Mouse (Mus musculus) cerebellum, adult 9-10 months (tissue): ENCODE measurements at regions not wholly inside any gene's neighbourhood (a gene's known extent, or its start where the extent isn't known, plus 50 kb on each side); places are given as distances from the start of the nearest gene placed in this dataset.
"Not testable (repeated sequence)": the region's sequence is repeated elsewhere in the genome, so short reads cannot be mapped to it uniquely, and the experiment has no call there.

ENCODE experiments used
- DNase-seq: peaks from one replicate; pipeline ENCODE4 v3.0.0; 2022

DNA sequence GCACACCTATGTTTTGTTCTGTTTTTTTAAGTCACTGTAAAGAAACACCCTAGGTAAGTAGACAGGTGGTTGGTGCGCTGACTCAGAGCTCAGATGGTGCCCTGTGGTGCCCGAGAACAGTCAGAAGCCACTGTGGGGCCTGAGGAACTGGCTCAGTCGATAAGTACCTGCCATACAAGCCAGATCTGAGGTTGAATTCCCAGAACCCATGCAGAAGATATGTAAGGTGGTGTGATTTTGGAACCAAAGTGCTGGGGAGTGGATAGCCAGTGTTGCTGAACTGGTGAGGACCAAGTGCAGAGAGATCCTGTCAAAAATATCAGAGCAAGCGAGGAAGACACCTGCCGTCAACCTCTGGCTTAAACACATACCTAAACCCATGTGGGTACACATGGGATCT lies 65.4 kb downstream of the Chst1 start:
- no peak for DNase-seq

DNA sequence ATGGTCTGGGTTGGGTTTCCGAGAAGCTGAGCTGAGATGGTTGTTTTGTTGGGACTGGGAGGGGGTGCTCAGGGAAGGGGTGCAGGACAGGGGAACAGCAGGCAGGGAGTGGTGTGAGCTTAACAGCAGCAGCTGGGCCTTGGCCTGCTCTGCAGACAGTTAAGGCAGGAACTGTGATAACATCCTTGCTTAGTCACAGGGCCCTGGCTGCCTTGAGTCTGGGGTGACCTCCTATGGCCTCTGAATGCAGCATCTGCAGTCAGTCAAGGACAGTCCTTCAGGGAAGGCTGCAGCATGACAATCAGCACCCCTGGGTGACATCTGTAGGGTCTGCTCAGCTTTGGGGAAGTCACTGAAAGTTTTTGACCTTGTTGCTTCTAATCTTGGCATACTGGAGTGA lies 67.7 kb downstream of the Chst1 start:
- no peak for DNase-seq

- no peak for DNase-seq
Measured at GRCm38 (mm10) chr2:92667756-92668155, 68.2 kb downstream of the Chst1 start.

GRCm38 (mm10) chr2:92669431-92670081 lies 70.0 kb downstream of the Chst1 start:
- DNase-seq: not testable (repeated sequence)

DNA sequence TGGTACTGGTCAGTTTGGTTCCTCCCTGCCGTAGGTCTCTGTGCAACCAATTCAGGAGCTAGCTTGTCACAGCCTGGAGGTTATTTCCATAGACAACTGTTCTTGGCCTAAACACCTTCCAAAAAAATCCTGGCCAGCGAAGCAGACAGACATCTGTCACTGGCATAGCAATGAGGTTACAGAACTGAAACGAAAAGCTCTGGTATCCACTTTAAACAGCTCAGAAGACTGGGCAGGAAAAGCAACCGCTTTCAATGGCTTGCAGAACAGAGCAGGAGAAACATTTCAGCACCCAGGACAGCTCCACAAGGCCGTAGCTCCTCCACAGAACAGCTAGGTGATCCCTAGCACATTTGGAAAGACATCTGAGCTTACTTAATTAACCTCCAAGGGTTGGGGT lies 72.1 kb downstream of the Chst1 start:
- DNase-seq: peak; percentile 13

DNA sequence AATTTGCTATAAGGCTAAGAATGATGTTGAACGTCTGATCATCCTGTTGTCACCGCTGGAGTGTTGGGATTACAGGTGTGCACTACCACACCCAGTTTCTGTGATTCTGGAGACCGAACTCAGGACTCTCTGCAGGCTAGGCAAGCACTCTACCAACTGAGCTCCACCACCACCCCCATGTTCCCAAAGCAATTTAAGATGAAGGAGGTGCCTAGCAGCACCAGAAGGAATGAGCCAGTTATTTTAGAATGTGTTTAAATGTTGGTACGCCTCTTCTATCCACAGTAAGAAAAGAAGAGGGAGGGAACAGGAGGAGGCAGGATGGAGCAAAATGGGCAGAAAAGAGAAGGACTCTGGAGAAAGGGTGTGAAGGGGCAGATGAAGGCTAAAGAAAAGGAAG lies 72.6 kb downstream of the Chst1 start:
- DNase-seq: no peak

- DNase-seq: no peak
Measured at GRCm38 (mm10) chr2:92673064-92673813, 73.7 kb downstream of the Chst1 start.

- DNase-seq: no peak
Measured at GRCm38 (mm10) chr2:92673931-92674330, 74.4 kb downstream of the Chst1 start.

GRCm38 (mm10) chr2:92675247-92675646 lies 75.7 kb downstream of the Chst1 start:
- no peak for DNase-seq

- no peak for DNase-seq
Measured at GRCm38 (mm10) chr2:92678276-92678930, 78.9 kb downstream of the Chst1 start.

- DNase-seq: no peak
Measured at GRCm38 (mm10) chr2:92678999-92679704, 79.6 kb downstream of the Chst1 start.

- DNase-seq: no peak
Measured at GRCm38 (mm10) chr2:92682256-92682655, 82.7 kb downstream of the Chst1 start.

GRCm38 (mm10) chr2:92687702-92688101 lies 88.2 kb downstream of the Chst1 start:
- DNase-seq: no peak

- DNase-seq: no peak
Measured at GRCm38 (mm10) chr2:92689203-92689602, 89.7 kb downstream of the Chst1 start.

GRCm38 (mm10) chr2:92690304-92690703 lies 90.8 kb downstream of the Chst1 start:
- no peak for DNase-seq

- no peak for DNase-seq
Measured at GRCm38 (mm10) chr2:92691438-92691837, 91.9 kb downstream of the Chst1 start.

DNA sequence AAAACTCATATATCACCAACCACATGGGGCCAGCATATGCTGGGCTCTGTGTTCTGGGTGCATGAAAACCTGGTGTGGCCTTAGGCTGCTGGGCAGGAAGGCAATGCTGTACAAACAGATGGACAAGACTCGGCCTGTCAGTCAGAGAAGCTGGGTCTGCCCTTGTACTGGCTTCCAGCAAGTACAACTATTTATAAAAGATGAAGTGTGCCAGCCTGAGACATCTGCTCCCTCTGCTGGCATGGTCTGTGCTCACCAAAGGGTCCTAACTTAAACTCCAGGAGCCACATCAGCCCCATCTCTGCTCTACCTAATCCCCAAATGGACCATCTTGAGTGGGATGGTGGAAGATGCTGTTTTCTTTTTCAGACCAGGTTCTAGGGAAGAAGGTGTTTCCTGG lies 93.1 kb downstream of the Chst1 start:
- DNase-seq: peak; percentile 26

- DNase-seq: no peak
Measured at GRCm38 (mm10) chr2:92693024-92693423, 93.5 kb downstream of the Chst1 start.

DNA sequence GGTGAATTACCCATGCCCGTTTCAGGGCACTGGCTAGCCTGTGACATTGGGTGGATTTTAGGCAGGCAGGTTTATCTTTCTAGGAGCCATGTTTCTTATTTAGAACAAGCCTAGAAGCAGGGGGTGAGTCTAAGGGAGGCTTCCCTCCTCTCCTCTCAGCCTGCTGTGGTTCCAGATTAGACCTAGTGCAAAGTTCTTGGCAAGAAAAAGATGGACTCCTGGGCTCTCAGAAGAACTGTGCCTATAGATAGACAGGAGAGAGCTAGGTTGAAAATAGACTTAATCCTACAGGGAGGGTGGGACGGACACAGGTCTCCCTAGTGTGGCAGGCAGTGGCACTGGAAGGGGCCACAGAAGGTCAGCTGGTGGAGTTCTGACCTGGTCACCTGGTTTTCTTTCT lies 95.3 kb downstream of the Chst1 start:
- DNase-seq: no peak

DNA sequence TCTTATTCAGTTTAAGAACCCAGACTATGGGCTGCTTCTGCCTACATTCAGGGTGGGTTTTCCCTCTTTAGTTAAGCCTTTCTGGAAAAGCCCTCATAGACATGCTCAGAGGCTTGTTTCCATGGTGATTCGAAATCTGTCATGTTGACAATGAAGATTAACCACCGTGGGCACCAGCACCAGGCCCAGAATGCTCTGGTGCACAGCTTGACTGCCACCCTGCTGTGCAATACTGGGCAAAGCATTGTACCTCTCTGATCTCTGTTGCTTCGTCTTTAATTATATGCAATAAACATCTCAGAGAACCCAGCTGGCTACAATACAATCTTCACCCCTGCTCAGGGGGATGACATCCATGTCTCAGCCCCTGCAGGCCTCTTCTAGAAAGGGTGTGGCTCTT lies 96.4 kb downstream of the Chst1 start:
- DNase-seq: no peak

DNA sequence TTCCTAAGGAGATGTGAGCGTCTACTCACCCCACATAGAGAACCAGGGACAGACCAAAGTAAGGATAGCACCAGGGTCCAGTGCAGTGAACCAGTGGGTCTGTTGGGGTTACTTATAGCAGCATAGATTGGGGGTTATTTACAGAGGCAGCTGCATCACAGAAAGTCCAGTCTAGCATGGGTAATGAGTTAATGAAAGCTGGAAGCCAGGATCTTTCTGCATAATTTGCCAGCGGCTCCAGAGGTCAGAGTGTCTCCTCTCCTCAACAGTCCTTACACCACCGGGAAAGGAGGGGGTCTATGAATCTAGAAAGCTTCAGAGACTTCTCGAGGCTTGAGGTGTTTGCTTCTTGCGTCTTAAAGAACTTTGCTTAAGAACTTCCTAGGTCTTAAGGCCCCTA lies 98.2 kb downstream of the Chst1 start:
- no peak for DNase-seq

- DNase-seq: peak; percentile 20
Measured at GRCm38 (mm10) chr2:92699360-92699759, 99.9 kb downstream of the Chst1 start.

DNA sequence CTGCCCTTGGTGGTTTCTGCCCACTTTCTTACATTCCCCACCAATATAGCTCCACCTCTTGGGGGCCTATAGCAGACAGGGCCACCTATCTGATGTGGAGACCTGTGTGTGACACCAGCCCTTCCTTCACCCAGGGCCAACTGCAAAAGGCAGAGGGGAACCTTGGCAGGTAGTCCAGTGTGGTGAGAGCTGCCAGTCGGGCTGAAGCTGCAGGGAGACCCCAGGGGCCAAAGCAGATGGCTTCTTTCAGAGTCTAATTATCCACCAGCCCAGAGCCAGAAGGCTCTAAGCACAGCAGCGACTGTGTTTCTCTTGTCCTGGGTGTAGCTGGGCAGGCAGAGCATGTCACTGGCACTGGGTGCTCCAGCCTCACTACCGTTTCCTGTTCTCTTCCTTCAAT lies 104.5 kb downstream of the Chst1 start:
- DNase-seq: no peak

DNA sequence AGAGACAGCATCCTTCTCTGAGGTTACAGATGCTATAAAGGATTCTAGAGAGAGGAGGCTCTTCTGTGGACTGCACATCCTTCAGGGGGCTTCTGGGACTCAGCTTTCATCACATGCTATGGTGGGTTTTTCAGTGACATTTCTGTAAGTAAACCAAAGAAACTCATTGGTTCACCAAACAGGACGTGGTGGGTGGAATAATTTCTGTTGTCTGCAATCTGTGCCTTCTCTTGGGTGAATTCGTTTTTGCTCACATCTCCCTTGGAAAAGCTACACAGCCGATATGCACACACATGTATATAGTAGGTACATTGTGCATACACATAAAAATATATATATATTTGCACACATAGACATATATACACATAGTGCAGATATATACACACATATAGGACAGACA lies 110.2 kb downstream of the Chst1 start:
- no peak for DNase-seq
